Mouse (Mus musculus): ENCODE results near the gene Lgi2. TPM values are rescaled to one million over a fixed set of nuclear protein-coding genes. Genes with fewer than 3 reads are reported as not detected.
A peak's percentile ranks its signal among the peaks of the same experiment; 100 is the strongest.

Gene Lgi2
- polyA plus RNA-seq (2015; fragmentation: Nextera tagmentation; extraction: Ambion mirVana), result 14.1 and 16.1 TPM in 2 replicates

GRCm38 (mm10) chr5:52565813-52566531, at the start of gene Lgi2:
Gene Lgi2 (minus strand): TSS chr5:52566462.
- H3K36me3 ChIP-seq, result no peaks in the 10 kb centered on the region
- 0 out of 2 replicates have a peak, but pooled peaks cover 6% of the 10 kb centered on the region for H3K4me1 ChIP-seq
- no peaks in the 10 kb centered on the region for H3K27me3 ChIP-seq (replicated peaks)
- H3K4me3 ChIP-seq (replicated peaks), result peak within 1 kb of the TSS; percentile 64
- peak within 1 kb of the TSS; percentile 90 for H3K4me2 ChIP-seq
- H3K9ac ChIP-seq, result peak within 1 kb of the TSS; percentile 49
- no peaks in the 10 kb centered on the region for H3K9me3 ChIP-seq
- peak within 1 kb of the TSS; percentile 50 for H3K27ac ChIP-seq
- ATAC-seq (ENCODE audit: insufficient read depth, low FRiP score, low read depth), result peak; percentile 51; the same call in 1 of the 2 replicates
- under 1% methylated on average over 72 of the region's 83 CpGs for WGBS

DNA sequence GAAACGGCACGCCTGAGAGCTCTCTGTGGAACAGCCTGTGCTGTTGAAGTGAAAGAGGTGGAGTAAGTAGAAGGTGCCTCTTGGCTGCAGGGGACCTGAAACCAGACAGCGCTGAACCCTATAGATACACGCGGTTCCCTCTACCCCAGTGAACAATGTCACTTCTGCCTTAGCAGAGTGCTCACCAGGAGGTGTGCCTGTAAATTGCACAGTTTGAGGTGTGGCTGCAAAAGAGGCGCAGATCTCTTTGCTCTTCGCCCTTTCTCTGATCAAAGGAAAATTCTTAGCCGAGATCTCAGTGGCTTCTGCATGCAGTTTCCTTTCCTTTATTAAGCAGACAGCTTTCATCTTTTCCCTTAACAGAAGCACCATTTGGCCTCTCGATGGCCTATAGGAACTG, 49.2 kb upstream of the Lgi2 start:
- Histone ChIP-seq H3K27ac (peak overlapping the region; percentile 87), H3K9me3 (no peaks in the 10 kb centered on the region), H3K4me1 (peaks cover 42% of the 10 kb centered on the region), H3K36me3 (no peaks in the 10 kb centered on the region), H3K27me3 (replicated peaks) (no peaks in the 10 kb centered on the region), H3K4me2 (no peak overlapping the region), H3K4me3 (replicated peaks) (no peak overlapping the region), H3K9ac (no peak overlapping the region)
- 55% methylated on average over 9 of the region's 9 CpGs for WGBS
- no peak for ATAC-seq (ENCODE audit: insufficient read depth, low FRiP score, low read depth)

DNA sequence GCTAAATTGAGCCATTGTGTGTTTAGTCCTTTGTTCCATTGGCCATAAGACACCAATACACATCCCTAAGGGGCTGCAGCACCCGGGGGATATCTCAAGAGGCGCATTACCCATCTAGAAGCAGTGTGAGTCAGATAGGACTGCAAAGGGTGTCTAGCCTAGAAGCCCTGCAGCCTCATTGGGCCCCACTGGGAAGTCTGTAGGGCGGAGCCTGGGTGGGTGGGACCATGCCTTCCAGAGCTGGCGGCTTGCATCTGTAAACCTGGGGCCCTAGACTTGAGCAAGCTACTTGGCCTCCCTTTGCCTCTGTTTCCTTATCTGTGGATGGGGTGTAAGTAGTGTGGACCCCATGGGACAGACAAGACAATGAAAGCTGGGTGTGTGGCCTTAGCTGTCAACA, 48.4 kb upstream of the Lgi2 start:
- WGBS, result 68% methylated on average over 4 of the region's 4 CpGs
- Histone ChIP-seq H3K9ac (no peak overlapping the region), H3K27me3 (replicated peaks) (no peaks in the 10 kb centered on the region), H3K4me1 (peaks cover 44% of the 10 kb centered on the region), H3K4me2 (no peak overlapping the region), H3K4me3 (replicated peaks) (no peak overlapping the region), H3K36me3 (no peaks in the 10 kb centered on the region), H3K27ac (peak overlapping the region; percentile 87; the same call in 1 of the 2 replicates), H3K9me3 (no peaks in the 10 kb centered on the region)
- no peak for ATAC-seq (ENCODE audit: insufficient read depth, low FRiP score, low read depth)

DNA sequence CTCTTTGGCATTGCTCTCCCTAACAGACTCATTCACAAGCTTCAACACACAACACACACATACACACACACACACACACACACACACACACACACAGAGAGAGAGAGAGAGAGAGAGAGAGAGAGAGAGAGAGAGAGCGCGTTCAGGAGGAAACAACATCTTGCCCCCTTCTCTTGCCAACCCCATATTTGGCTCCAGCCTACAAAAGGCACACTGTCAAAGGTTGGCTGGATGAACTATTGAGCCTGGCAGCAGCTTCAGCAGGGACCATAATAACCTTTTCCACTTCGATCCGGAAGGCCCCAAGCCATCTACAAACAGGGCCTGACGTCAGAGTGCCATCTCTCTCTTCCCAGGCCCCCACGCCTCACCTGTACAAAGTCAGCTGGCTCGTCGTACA, 46.5 kb upstream of the Lgi2 start:
- WGBS, result 88% methylated on average over 8 of the region's 8 CpGs
- no peak overlapping the region for H3K4me3 ChIP-seq (replicated peaks)
- no peaks in the 10 kb centered on the region for H3K36me3 ChIP-seq
- H3K4me1 ChIP-seq, result peaks cover 34% of the 10 kb centered on the region
- H3K4me2 ChIP-seq, result no peak overlapping the region
- no peaks in the 10 kb centered on the region for H3K27me3 ChIP-seq (replicated peaks)
- ATAC-seq (ENCODE audit: insufficient read depth, low FRiP score, low read depth), result no peak
- no peak overlapping the region for H3K9ac ChIP-seq
- no peak overlapping the region for H3K27ac ChIP-seq
- H3K9me3 ChIP-seq, result no peaks in the 10 kb centered on the region

- Histone ChIP-seq H3K27ac (peak overlapping the region; percentile 63; the same call in 1 of the 2 replicates), H3K4me3 (replicated peaks) (no peak overlapping the region), H3K27me3 (replicated peaks) (no peaks in the 10 kb centered on the region), H3K36me3 (no peaks in the 10 kb centered on the region), H3K4me2 (no peak overlapping the region), H3K9me3 (no peaks in the 10 kb centered on the region), H3K9ac (no peak overlapping the region), H3K4me1 (peaks cover 22% of the 10 kb centered on the region)
- no peak for ATAC-seq (ENCODE audit: insufficient read depth, low FRiP score, low read depth)
- 65% methylated on average over 10 of the region's 10 CpGs for WGBS
These were observed 45.1 kb upstream of the Lgi2 start for GRCm38 (mm10) chr5:52611315-52611895.

- Histone ChIP-seq H3K27ac (0 out of 2 replicates have a peak overlapping the region, but pooled peaks have one; percentile 63), H3K9ac (no peak overlapping the region), H3K4me3 (replicated peaks) (no peak overlapping the region), H3K4me2 (no peak overlapping the region), H3K9me3 (no peaks in the 10 kb centered on the region), H3K27me3 (replicated peaks) (no peaks in the 10 kb centered on the region), H3K4me1 (peaks cover 15% of the 10 kb centered on the region; the same call in 1 of the 2 replicates), H3K36me3 (no peaks in the 10 kb centered on the region)
- 57% methylated on average over 4 of the region's 4 CpGs for WGBS
- no peak for ATAC-seq (ENCODE audit: insufficient read depth, low FRiP score, low read depth)
These were observed 44.0 kb upstream of the Lgi2 start for GRCm38 (mm10) chr5:52610306-52610705.

DNA sequence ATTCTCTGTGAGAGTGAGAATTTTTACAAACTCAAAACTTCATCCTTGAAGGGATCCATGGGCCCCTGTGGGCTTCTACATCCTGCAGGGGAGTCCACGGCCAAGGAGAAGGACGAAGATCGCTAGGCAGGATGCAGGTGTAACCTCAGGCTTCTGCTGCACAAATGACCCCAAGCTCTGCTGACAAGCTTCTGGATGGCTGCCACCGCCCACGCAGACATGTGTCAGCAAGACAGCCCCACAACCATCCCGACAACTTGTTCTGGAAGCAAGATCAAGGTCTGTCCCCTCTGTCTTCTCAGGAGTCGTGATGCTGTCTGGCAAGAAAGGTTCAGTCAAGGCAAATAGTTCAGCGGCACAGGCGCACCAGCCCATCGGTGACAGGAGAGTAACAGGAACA, 43.4 kb upstream of the Lgi2 start:
- Histone ChIP-seq H3K9me3 (no peaks in the 10 kb centered on the region), H3K27me3 (replicated peaks) (no peaks in the 10 kb centered on the region), H3K27ac (peak overlapping the region; percentile 61), H3K4me1 (peaks cover 12% of the 10 kb centered on the region; the same call in 1 of the 2 replicates), H3K9ac (no peak overlapping the region), H3K4me3 (replicated peaks) (no peak overlapping the region), H3K36me3 (no peaks in the 10 kb centered on the region), H3K4me2 (no peak overlapping the region)
- 63% methylated on average over 10 of the region's 10 CpGs for WGBS
- ATAC-seq (ENCODE audit: insufficient read depth, low FRiP score, low read depth), result no peak

GRCm38 (mm10) chr5:52604582-52605041, 38.4 kb upstream of the Lgi2 start:
- Histone ChIP-seq H3K4me3 (replicated peaks) (no peak overlapping the region), H3K27ac (peak overlapping the region; percentile 85), H3K27me3 (replicated peaks) (no peaks in the 10 kb centered on the region), H3K9me3 (no peaks in the 10 kb centered on the region), H3K36me3 (no peaks in the 10 kb centered on the region), H3K4me1 (0 out of 2 replicates have a peak, but pooled peaks cover 3% of the 10 kb centered on the region), H3K9ac (no peak overlapping the region), H3K4me2 (no peak overlapping the region)
- 39% methylated on average over 6 of the region's 6 CpGs for whole genome bisulfite sequencing
- peak; percentile 89 for ATAC-seq (ENCODE audit: insufficient read depth, low FRiP score, low read depth)

DNA sequence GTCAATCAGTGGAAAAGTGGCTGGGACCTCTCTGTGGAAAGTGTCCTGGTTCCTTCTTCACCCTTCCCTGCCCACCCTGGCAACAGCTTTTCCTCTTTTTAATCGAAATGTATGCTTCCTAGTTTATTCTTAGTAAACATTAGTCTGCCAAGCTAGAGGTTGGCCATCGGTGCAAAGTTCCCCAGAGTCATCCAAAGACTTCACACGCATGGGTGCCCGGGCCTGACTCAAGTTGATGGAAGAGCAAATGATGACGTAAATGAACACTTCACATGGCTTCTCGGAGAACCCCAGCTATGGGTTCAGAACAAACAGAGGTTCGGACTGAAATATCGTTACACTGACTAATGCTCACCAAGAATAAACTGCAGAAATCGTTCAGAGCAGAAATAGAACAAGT, 24.4 kb upstream of the Lgi2 start:
- Histone ChIP-seq H3K4me2 (no peak overlapping the region), H3K4me1 (no peaks in the 10 kb centered on the region), H3K27me3 (replicated peaks) (no peaks in the 10 kb centered on the region), H3K27ac (no peak overlapping the region), H3K9me3 (no peaks in the 10 kb centered on the region), H3K4me3 (replicated peaks) (no peak overlapping the region), H3K9ac (no peak overlapping the region), H3K36me3 (no peaks in the 10 kb centered on the region)
- ATAC-seq (ENCODE audit: insufficient read depth, low FRiP score, low read depth), result no peak
- WGBS, result 86% methylated on average over 9 of the region's 9 CpGs

DNA sequence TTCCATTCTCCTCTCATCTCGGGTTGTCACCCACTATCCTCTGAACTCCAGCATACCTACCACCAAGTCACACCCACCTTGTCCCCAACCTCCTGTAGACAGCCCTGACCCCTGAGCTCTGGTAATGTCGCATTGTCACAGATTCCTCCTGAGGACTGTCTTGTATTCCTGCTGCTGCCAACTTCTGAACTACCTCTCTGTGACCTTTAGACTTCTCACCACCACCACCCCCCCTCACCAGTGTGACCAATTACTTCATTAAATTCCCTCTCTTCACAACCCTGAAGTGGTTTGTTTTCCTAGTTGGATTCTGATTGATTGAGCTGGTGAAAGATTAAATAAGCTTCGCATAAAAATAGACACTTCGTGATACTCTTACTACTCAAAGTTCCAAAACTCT, 22.4 kb upstream of the Lgi2 start:
- H3K4me1 ChIP-seq, result no peaks in the 10 kb centered on the region
- no peak overlapping the region for H3K4me2 ChIP-seq
- H3K4me3 ChIP-seq (replicated peaks), result no peak overlapping the region
- H3K27me3 ChIP-seq (replicated peaks), result no peaks in the 10 kb centered on the region
- H3K36me3 ChIP-seq, result no peaks in the 10 kb centered on the region
- H3K9ac ChIP-seq, result no peak overlapping the region
- H3K9me3 ChIP-seq, result no peaks in the 10 kb centered on the region
- WGBS, result 63% methylated on average over 4 of the region's 4 CpGs
- no peak overlapping the region for H3K27ac ChIP-seq
- no peak; the same call in 1 of the 2 replicates for ATAC-seq (ENCODE audit: insufficient read depth, low FRiP score, low read depth)

GRCm38 (mm10) chr5:52587291-52587733, 21.1 kb upstream of the Lgi2 start:
- ATAC-seq (ENCODE audit: insufficient read depth, low FRiP score, low read depth), result no peak
- no peak overlapping the region for H3K4me2 ChIP-seq

GRCm38 (mm10) chr5:52572572-52572971, 6.3 kb upstream of the Lgi2 start:
- H3K9me3 ChIP-seq, result no peaks in the 10 kb centered on the region
- H3K4me2 ChIP-seq, result no peak overlapping the region
- H3K9ac ChIP-seq, result no peak overlapping the region
- H3K4me3 ChIP-seq (replicated peaks), result no peak overlapping the region
- ATAC-seq (ENCODE audit: insufficient read depth, low FRiP score, low read depth), result no peak
- H3K27ac ChIP-seq, result no peak overlapping the region
- H3K4me1 ChIP-seq, result no peaks in the 10 kb centered on the region
- 60% methylated on average over 1 of the region's 1 CpGs for WGBS
- 0 out of 2 replicates have a peak, but pooled peaks cover 4% of the 10 kb centered on the region for H3K36me3 ChIP-seq
- H3K27me3 ChIP-seq (replicated peaks), result no peaks in the 10 kb centered on the region

More at GRCm38 (mm10) chr5:52587291-52587733, 21.1 kb upstream of the Lgi2 start:
- H3K4me3 ChIP-seq (replicated peaks), result no peak overlapping the region
- 57% methylated on average over 9 of the region's 9 CpGs for WGBS
- no peaks in the 10 kb centered on the region for H3K4me1 ChIP-seq
- no peaks in the 10 kb centered on the region for H3K36me3 ChIP-seq
- no peak overlapping the region for H3K27ac ChIP-seq
- H3K27me3 ChIP-seq (replicated peaks), result no peaks in the 10 kb centered on the region
- no peak overlapping the region for H3K9ac ChIP-seq
- H3K9me3 ChIP-seq, result no peaks in the 10 kb centered on the region
